Mouse (Mus musculus) adrenal gland, postnatal 25 days (tissue): ENCODE results near the gene Rwdd4a. TPM values are rescaled to one million over a fixed set of nuclear protein-coding genes. Genes with fewer than 3 reads are reported as not detected.
A peak's percentile ranks its signal among the peaks of the same experiment; 100 is the strongest.

Experiments used
- DNase-seq: peaks from one replicate; pipeline ENCODE4 v3.0.0; 2021; ENCODE audit warnings: mixed read lengths
- long read RNA-seq: library from polyadenylated mRNA; stranded (forward); transcript quantifications from one replicate; pipeline ENCODE4 v2.0.0, GENCODE M21; 2021
- total RNA-seq: library from RNA; stranded (reverse); gene quantifications from 2 replicates; pipeline ENCODE4 v1.2.3, GENCODE M21; 2021

Gene Rwdd4a
- 45.0 and 45.6 TPM in 2 replicates for total RNA-seq
- long read RNA-seq, partial matches to known transcripts = 3 of 32 reads
- long read RNA-seq, other reads (novel, unspliced or antisense) = 27 of 32 reads

- peak; percentile 91 for DNase-seq
These were observed at the start of gene Rwdd4a, which contains the start of gene Trappc11 for GRCm38 (mm10) chr8:47533344-47534125. Rwdd4a (plus strand) TSS chr8:47533664. Trappc11 (minus strand) TSS chr8:47533470.

DNA sequence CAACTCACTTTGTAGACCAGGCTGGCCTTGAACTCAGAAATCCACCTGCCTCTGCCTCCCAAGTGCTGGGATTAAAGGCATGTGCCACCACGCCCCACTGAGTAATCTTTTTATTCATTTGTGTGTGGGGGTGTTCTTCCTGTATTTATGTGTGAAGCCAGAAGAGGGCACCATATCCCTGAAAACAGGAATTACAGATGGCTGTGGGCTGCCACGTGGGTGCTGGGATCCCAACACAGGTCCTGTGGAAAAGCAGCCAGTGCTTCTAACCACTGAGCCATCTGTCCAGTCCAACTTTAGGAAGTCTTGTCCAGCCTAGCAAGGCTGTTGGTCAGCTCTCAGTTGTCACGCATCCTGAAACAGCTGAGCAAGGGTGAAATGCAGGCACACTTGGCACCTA, 46.2 kb upstream of the Rwdd4a start:
- no peak for DNase-seq

- no peak for DNase-seq
These were observed 40.4 kb upstream of the Rwdd4a start for GRCm38 (mm10) chr8:47493106-47493505.

DNA sequence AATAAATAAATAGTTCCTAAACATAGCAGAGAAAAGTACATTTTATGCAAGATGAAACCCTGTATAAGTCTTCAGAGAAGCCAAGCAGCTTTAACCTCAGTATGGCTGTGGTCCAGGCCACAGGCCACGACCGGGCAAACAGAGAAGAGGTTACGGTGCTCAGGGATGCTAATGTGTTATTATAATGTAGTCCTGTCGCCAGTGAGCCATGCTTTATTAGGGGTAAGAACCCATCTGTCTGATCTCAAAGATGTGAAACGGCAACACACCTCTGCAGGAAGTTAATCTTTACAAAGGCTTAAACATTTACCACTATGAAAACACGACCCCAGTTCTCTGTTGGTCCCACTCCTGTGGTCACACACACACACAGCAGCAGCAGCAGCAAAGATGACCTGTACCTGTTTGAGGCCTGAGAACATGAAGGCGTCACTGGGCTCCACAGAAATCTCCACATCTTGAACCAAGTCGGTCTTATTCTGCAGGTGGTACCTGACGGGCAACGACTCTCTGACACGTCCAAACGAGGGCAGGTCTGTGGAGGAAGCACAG, 38.8 kb upstream of the Rwdd4a start:
- DNase-seq = no peak

GRCm38 (mm10) chr8:47495428-47495827, 38.0 kb upstream of the Rwdd4a start:
- no peak for DNase-seq

DNA sequence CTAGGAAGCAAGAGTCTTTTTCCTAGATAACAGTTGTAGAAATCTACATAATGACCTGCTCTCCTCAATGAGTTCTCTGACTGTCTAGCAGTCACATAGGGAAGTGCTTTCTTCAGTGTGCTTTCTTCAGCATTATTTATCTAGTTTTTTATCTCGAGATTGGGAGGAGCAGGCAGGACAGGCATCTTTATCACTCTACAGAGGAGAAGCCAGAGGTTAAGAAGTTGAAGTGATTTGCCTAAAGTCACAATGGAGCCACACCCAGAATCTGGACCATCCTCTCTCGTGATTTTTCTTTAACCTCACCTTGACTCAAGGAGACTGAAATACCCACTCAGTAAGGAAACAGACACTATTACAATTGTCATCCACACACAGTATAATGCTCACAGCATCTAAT, 31.5 kb upstream of the Rwdd4a start:
- DNase-seq = no peak

GRCm38 (mm10) chr8:47502546-47502945, 30.9 kb upstream of the Rwdd4a start:
- DNase-seq = no peak

DNA sequence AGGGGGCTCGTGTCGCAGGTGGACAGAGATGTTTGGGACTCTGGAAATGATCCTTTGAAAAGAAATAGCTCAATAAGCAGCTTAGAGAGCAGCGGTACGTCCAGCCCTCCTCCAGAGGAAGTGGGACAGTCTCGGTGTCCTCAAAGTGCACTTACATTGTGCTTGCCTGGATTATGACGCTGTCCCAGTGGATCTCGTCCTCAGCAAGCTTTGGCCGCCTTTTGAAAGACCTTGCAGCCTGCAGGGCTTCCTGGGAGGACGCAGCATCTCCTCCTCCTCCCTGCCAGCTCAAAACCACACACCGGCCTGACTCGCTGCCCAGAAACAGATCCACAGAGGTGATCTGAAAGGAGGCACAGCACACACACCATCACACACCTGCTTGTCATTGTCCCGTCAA, 28.0 kb upstream of the Rwdd4a start:
- DNase-seq = no peak

- DNase-seq = no peak
These were observed 22.5 kb upstream of the Rwdd4a start for GRCm38 (mm10) chr8:47510930-47511329.

DNA sequence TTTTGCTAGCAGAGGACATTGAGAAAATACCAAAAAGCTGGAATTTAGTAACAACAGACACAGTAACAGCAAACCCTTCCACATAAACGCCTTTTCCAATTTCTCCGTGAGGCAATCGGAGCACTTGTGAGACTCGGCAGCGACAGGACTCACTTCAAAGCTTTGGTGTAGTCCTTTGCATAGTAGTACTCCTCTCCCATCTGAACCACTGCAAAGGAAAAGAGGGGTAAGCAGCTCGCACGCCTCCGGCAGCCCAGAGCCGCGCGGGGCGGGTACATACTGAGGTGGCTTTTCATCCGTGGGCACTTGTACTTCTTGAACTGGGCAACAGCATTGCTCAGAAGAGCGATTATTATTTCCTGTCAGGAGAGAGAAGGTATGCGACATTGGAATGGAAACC, 19.9 kb upstream of the Rwdd4a start:
- DNase-seq = no peak

GRCm38 (mm10) chr8:47528094-47528493, 5.4 kb upstream of the Rwdd4a start:
- no peak for DNase-seq

GRCm38 (mm10) chr8:47538323-47538722, 4.9 kb downstream of the Rwdd4a start:
- no peak for DNase-seq

GRCm38 (mm10) chr8:47542746-47543145, 9.3 kb downstream of the Rwdd4a start:
- DNase-seq = no peak

DNA sequence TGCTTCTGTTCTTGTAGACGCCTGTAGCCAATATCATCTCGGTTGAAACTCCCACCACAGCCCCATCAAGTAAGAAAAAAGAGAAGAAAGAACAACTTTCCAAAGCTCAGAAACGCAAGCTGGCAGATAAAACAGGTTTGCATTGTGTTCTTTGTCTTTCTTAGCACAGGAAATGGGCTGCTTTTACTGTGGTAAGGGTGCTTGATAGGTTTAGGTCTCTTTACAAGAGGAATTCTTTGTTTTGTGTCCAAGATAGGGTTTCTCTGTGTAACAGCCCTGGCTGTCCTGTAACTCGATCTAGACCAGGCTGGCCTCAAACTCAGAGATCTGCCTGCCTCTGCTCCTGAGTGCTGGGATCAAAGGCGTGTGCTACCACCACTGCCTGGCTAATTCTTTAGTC, 10.6 kb downstream of the Rwdd4a start:
- no peak for DNase-seq

DNA sequence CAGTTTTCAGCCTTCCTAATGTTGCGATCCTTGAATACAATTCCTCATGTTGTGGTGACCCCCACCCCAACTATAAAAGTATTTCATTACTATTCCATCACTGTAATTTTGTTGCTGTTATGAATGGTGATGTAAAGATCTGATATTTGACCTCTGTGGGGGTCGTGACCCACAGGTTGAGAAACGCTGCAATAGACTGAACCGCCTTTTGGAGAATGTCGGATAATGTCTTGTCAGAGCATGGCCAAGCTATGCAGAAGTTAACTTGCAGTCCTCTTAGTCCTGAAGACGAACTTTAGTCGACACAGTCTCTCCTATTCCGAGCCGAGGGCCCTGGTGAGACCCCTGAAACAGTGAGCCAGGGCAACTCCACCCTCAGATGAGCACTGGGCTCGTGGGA, 13.6 kb downstream of the Rwdd4a start:
- DNase-seq = no peak

- peak; percentile 31 for DNase-seq
These were observed 20.1 kb downstream of the Rwdd4a start for GRCm38 (mm10) chr8:47553613-47554012.

DNA sequence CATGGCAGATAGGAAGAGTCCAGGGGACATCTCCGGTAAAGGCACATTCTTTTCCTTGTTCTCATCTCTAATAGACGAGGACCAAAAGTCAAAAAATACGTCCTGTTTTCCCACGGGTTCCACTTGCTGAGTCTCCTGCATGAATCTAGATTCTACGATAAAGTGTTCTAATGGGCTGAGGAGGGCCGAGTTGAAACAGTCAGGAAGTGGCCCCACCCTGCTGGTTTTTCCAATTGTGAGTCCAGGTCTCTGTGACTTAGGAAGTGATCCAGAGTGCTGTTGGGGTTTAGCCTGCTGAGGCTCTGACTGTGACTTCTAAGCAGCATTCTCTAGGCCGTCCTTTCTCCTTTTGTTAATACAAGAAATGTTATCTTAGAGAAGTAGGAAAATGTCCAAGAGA, 23.0 kb downstream of the Rwdd4a start:
- DNase-seq = no peak

DNA sequence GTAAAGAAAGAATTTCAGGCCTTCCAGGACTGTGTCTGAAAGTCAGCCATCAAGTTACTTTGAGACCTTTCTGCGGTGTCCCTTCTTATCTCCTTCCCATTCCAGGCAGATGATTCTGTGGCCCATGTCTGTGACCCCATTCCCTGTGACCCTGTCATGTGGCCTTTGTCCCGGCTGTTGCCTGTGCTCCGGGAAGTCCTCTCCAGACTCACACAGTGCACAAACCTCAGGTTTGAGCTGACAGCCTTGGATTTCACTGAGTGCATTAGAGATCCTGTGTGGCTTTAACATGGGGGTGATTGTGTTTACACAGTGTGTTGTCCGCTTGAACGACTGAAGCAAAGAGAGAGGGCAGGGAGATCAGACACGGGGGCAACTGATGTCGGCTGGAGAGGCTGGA, 24.8 kb downstream of the Rwdd4a start:
- DNase-seq = no peak

DNA sequence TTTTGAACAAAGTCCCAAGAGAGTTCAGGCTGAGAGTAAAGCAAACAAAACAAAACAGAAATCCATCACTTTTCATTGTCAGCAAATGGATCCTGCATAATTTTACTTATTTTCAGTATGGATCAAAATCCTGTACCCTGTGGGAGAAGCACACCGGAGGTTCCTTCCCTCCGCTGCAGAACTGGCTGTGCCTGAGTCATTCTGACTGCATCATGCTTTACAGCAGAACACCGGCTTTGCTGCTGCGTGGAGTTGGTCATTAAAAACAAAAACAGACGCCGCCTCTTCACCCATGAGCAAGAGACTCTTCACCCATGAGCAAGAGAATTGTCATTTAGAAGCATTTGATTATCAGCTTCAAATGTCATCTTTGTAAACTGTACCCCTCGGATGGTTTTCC, 27.3 kb downstream of the Rwdd4a start:
- DNase-seq = no peak

DNA sequence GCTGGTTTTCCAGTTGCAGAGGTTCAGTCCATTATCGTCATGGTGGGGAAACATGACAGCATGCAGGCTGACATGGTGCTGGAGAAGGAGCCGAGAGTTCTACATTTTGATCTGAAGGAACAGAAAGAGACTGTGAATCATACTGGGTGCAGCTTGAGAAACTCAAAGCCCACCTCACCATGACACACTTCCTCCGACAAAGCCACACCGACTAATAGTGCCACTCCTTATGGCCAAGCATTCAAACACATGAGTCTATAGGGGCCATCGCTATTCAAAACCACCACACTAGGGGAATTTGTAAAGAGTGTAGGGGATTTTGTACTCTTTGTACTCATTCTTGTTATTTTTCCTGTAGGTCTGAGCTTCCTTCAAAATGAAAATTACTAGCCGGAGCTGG, 33.1 kb downstream of the Rwdd4a start:
- DNase-seq = no peak

- DNase-seq = no peak
These were observed 34.6 kb downstream of the Rwdd4a start for GRCm38 (mm10) chr8:47568098-47568497.

GRCm38 (mm10) chr8:47570161-47570560, 36.7 kb downstream of the Rwdd4a start:
- no peak for DNase-seq

DNA sequence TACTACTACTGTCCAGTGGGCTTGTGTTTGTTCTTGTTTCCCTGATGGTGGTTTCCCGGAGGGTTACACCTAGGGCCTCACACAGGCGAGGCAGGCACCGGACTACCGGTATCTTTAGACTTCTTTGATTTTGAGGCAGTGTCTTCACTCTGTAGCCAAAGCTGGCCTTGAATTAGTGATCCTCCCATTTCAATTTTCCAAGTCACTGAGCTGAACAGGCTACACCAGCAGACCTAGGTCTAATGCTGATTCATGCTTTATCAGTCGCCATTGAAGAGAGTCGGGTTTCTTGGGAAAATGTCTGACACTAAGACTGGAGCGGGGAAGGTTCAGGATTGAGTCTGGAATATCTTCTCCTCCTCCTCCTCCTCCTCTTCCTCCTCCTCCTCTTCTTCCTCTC, 40.0 kb downstream of the Rwdd4a start:
- no peak for DNase-seq

DNA sequence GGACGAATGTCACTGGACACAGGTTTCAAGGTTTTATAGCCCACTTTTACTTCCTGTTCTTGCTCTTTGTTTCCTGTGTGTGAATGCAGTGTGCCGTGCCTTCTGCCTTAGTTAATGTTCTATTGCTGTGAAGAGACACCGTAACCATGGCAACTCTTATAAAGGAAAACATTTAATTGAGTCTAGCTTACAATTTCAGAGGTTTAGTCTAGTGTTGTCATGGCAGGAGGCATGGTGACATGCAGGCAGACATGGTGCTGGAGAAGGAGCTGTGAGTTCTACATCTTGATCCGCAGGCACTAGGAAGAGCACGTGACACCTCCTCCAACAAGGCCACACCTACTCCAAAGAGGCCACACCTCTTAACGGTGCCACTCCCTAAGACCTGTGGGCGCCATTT, 48.0 kb downstream of the Rwdd4a start:
- no peak for DNase-seq
